Mouse (Mus musculus) liver, embryonic 18 days (tissue): ENCODE measurements around the gene Gtsf2. TPM values are rescaled to one million over a fixed set of nuclear protein-coding genes. Genes with fewer than 3 reads are reported as not detected.

Experiments
- polyA plus RNA-seq: library from polyadenylated mRNA; depleted of rRNA; stranded (reverse); fragments of >200 nt; gene quantifications from 2 replicates; pipeline ENCODE4 v1.2.3, GENCODE M21; 2012; rRNA removed

The Gtsf2 gene
- not detected in 2 replicates for polyA plus RNA-seq

GRCm38 (mm10) chr15:103448369-103448768 lies at the start of gene Gtsf2:
Gene Gtsf2, minus strand, starts transcription at chr15:103448469.

GRCm38 (mm10) chr15:103453551-103454218 lies 5.4 kb upstream of the Gtsf2 start, which contains the start of gene Nckap1l:
Gene Nckap1l, plus strand, starts transcription at chr15:103453794.

GRCm38 (mm10) chr15:103430241-103430640 lies 18.0 kb downstream of the Gtsf2 start, which contains the start of gene Gtsf1:
Gene Gtsf1, minus strand, starts transcription at chr15:103430470.

Other genes starting within 250 kb of the Gtsf2 start
- gene Cbx5, start 208.7 kb downstream of the Gtsf2 start, polyA plus RNA-seq: 17.1 and 17.5 TPM in 2 replicates
- 299 and 307 TPM in 2 replicates for gene Hnrnpa1, start 208.0 kb downstream of the Gtsf2 start, polyA plus RNA-seq
- gene Nfe2, start 190.1 kb downstream of the Gtsf2 start, polyA plus RNA-seq: 105 and 117 TPM in 2 replicates
- gene Copz1, start 175.8 kb downstream of the Gtsf2 start, polyA plus RNA-seq: 123 and 127 TPM in 2 replicates
- gene Gpr84, start 137.9 kb downstream of the Gtsf2 start, polyA plus RNA-seq: 0.85 and 0.87 TPM in 2 replicates
- gene Zfp385a, start 108.4 kb downstream of the Gtsf2 start, polyA plus RNA-seq: 6.8 and 7.2 TPM in 2 replicates
- gene Itga5, start 81.7 kb downstream of the Gtsf2 start, polyA plus RNA-seq: 12.3 and 14.7 TPM in 2 replicates
- gene Gtsf1, start 18.0 kb downstream of the Gtsf2 start, polyA plus RNA-seq: not detected in 2 replicates
- gene Nckap1l, start 5.3 kb upstream of the Gtsf2 start, polyA plus RNA-seq: 9.7 and 10.4 TPM in 2 replicates
- 2.5 and 3.4 TPM in 2 replicates for gene Pde1b, start 54.6 kb upstream of the Gtsf2 start, polyA plus RNA-seq
- 3.6 and 3.7 TPM in 2 replicates for gene Ppp1r1a, start 89.5 kb upstream of the Gtsf2 start, polyA plus RNA-seq
- gene Glycam1, start 116.6 kb upstream of the Gtsf2 start, polyA plus RNA-seq: not detected in 2 replicates